In genomic region chr12:100886877-100887276, GRCm38 (mm10) we compare ENCODE assay signal across 30 mouse cellular contexts. TPM values are rescaled to one million over a fixed set of nuclear protein-coding genes. Genes with fewer than 3 reads are reported as not detected.
DNase-seq lines count a peak whose midpoint lies in the region; ATAC-seq and TF ChIP-seq lines count a peak whose summit lies in the region.
"Had no signal": no experiment of that assay in that cellular context is flagged by ENCODE, and none has a peak within 500 bp of the region (broad histone marks: within the 10 kb centered on the region; RNA-seq: fewer than 3 reads in every experiment).

No protein-coding gene starts in this region.

- H3K36me3 ChIP-seq in forebrain, postnatal 0 days (ENCODE audit: insufficient read depth), result no peaks in the 10 kb centered on the region
- H3K36me3 ChIP-seq: embryonic facial prominence, embryonic 10.5 days; embryonic facial prominence, embryonic 13.5 days; forebrain, embryonic 12.5 days; forebrain, embryonic 15.5 days; heart, embryonic 12.5 days; heart, embryonic 15.5 days; hindbrain, embryonic 10.5 days; hindbrain, embryonic 13.5 days had no signal

- no peak overlapping the region for H3K9ac ChIP-seq in forebrain, postnatal 0 days
- H3K9ac ChIP-seq: embryonic facial prominence, embryonic 13.5 days; forebrain, embryonic 12.5 days; forebrain, embryonic 15.5 days; heart, embryonic 12.5 days; heart, embryonic 15.5 days; hindbrain, embryonic 13.5 days had no signal

- H3K9me3 ChIP-seq in forebrain, postnatal 0 days (ENCODE audit: low read length), result no peaks in the 10 kb centered on the region
- H3K9me3 ChIP-seq: embryonic facial prominence, embryonic 10.5 days; embryonic facial prominence, embryonic 13.5 days; forebrain, embryonic 12.5 days; forebrain, embryonic 15.5 days; heart, embryonic 15.5 days; hindbrain, embryonic 10.5 days; hindbrain, embryonic 13.5 days had no signal

- H3K27ac ChIP-seq in forebrain, postnatal 0 days (ENCODE audit: low read depth, low read length), result no peak overlapping the region
- H3K27ac ChIP-seq: embryonic facial prominence, embryonic 10.5 days; embryonic facial prominence, embryonic 13.5 days; forebrain, embryonic 12.5 days; forebrain, embryonic 15.5 days; heart, embryonic 15.5 days; hindbrain, embryonic 10.5 days; hindbrain, embryonic 13.5 days; hindbrain, postnatal 0 days had no signal

- H3K27me3 ChIP-seq in forebrain, postnatal 0 days (ENCODE audit: insufficient read depth, low read length), result no peaks in the 10 kb centered on the region
- H3K27me3 ChIP-seq: forebrain, embryonic 12.5 days; forebrain, embryonic 15.5 days; heart, embryonic 15.5 days; hindbrain, embryonic 13.5 days had no signal

- no peak overlapping the region for H3K4me2 ChIP-seq in forebrain, postnatal 0 days (ENCODE audit: low read depth)
- H3K4me2 ChIP-seq: embryonic facial prominence, embryonic 13.5 days; forebrain, embryonic 12.5 days; forebrain, embryonic 15.5 days; heart, embryonic 12.5 days; heart, embryonic 15.5 days; hindbrain, embryonic 13.5 days had no signal

- 0 out of 2 replicates have a peak, but pooled peaks cover 3% of the 10 kb centered on the region for H3K4me1 ChIP-seq in forebrain, postnatal 0 days (ENCODE audit: insufficient read depth)
- H3K4me1 ChIP-seq: hindbrain, embryonic 10.5 days had no signal

- 70% methylated on average over 4 of the region's 4 CpGs for WGBS in forebrain, postnatal 0 days

- TF ChIP-seq CTCF in forebrain, postnatal 0 days (IDR thresholded peaks at IDR 0.05; ENCODE audit: low read depth), result no peak

- peak; percentile 65 for ATAC-seq in frontal cortex, adult (ENCODE audit: low TSS enrichment)
- ATAC-seq in forebrain, postnatal 0 days, result no peak
- ATAC-seq: activated CD4-positive, CD25-positive, alpha-beta regulatory T cell, adult 4 months; forebrain, embryonic 15.5 days had no signal

- H3K4me3 ChIP-seq in forebrain, postnatal 0 days (ENCODE audit: low read depth, low read length), result no peak overlapping the region
- H3K4me3 ChIP-seq: embryonic facial prominence, embryonic 10.5 days; embryonic facial prominence, embryonic 13.5 days; erythroblast, embryonic 14.5 days; forebrain, embryonic 12.5 days; forebrain, embryonic 15.5 days; heart, embryonic 12.5 days; heart, embryonic 15.5 days; hindbrain, embryonic 10.5 days; hindbrain, embryonic 13.5 days had no signal

- no peak for DNase-seq in frontal cortex, postnatal 25 days (ENCODE audit: low spot score in 2 of 2)
- DNase-seq in layer of hippocampus, adult 9-11 months, result peak; percentile 46
- DNase-seq in layer of hippocampus, postnatal 25 days (ENCODE audit: extremely low spot score in 1 of 2, low spot score in 1 of 2), result no peak
- peak; percentile 51 for DNase-seq in right cerebral cortex, postnatal 25 days
- DNase-seq in right cerebral cortex, postnatal 36 days (ENCODE audit: low spot score in 2 of 2), result no peak
- peak; percentile 12 for DNase-seq in naive thymus-derived CD4-positive, alpha-beta T cell, adult 2 months (ENCODE audit: low read depth)
- DNase-seq in forebrain, postnatal 0 days, result no peak
- DNase-seq: adrenal gland, adult 8-10 months; adrenal gland, postnatal 25 days; cerebellum, adult 2 months; cerebellum, adult 9-11 months; cerebellum, postnatal 25 days; embryo, embryonic 11 days; gastrocnemius, postnatal 25 days; heart, adult 18-20 months; heart, postnatal 10 days; heart, postnatal 36 days had no signal

RNA-seq across cellular contexts. Expression of gene Gpr68, which starts 21.1 kb away (rescaled TPM):
- 10 to 100 TPM; 18.1 to 20.7 TPM for total RNA-seq in layer of hippocampus, postnatal 25 days (2021)
- total RNA-seq in forebrain, postnatal 0 days (2014; rRNA removed), result 4.9 and 7.0 TPM in 2 replicates
- 1.8 and 3.7 TPM in 2 replicates for polyA plus RNA-seq in forebrain, postnatal 0 days (2015; fragmentation: Nextera tagmentation; extraction: Ambion mirVana)
- total RNA-seq: common myeloid progenitor, adult 5-6 weeks had no signal
- polyA plus RNA-seq: erythroblast, embryonic 14.5 days had no signal

Comparison
In these comparisons a context has a peak if more than half of its experiments do, and no peak if none do; other contexts are left out.
1. DNase-seq: peak in layer of hippocampus, adult 9-11 months (single experiment), right cerebral cortex, postnatal 25 days (single experiment) and naive thymus-derived CD4-positive, alpha-beta T cell, adult 2 months (single experiment); none in frontal cortex, postnatal 25 days (0 of 2), layer of hippocampus, postnatal 25 days (0 of 2), right cerebral cortex, postnatal 36 days (0 of 2) and forebrain, postnatal 0 days (single experiment).